Mouse (Mus musculus) midbrain, embryonic 16.5 days (tissue): ENCODE measurements around the gene Ppp2r1b. TPM values are rescaled to one million over a fixed set of nuclear protein-coding genes. Genes with fewer than 3 reads are reported as not detected.

Experiments
- ATAC-seq: fragments of 200-750 bp; cut with Nextera tagmentation; 2 replicates; pipeline ENCODE4 v1.8.0; 2017; ENCODE audit warnings: moderate TSS enrichment
- H3K27ac ChIP-seq: fragments of 300-500 bp; sonication (generic); 2 replicates; pipeline ENCODE4 v1.5.1; 2014; ENCODE audit warnings: mild to moderate bottlenecking, low read length, mixed read lengths
- H3K27me3 ChIP-seq: fragments of 300-500 bp; sonication (generic); 2 replicates; pipeline ENCODE4 v1.6.1; 2014; ENCODE audit warnings: low read depth, low read length, mixed read lengths; ENCODE audit not compliant: control insufficient read depth, insufficient read depth
- H3K36me3 ChIP-seq: fragments of 300-500 bp; sonication (generic); 2 replicates; pipeline ENCODE4 v1.6.1; 2014; ENCODE audit warnings: mild to moderate bottlenecking, low read length, moderate library complexity, mixed read lengths; ENCODE audit not compliant: control insufficient read depth, insufficient read depth
- H3K4me1 ChIP-seq: fragments of 300-500 bp; sonication (generic); 2 replicates; pipeline ENCODE4 v1.6.1; 2014; ENCODE audit warnings: mild to moderate bottlenecking, low read length, mixed read lengths; ENCODE audit not compliant: control insufficient read depth, insufficient read depth
- H3K4me2 ChIP-seq: fragments of 300-500 bp; sonication (generic); 2 replicates; pipeline ENCODE4 v1.6.1; 2014; ENCODE audit warnings: mild to moderate bottlenecking, low read length, mixed read lengths
- H3K4me3 ChIP-seq: fragments of 300-500 bp; sonication (generic); 2 replicates; pipeline ENCODE4 v1.5.1; 2014; ENCODE audit warnings: low read depth, mild to moderate bottlenecking, low read length, moderate library complexity, mixed read lengths
- H3K9ac ChIP-seq: fragments of 300-500 bp; sonication (generic); 2 replicates; pipeline ENCODE4 v1.6.1; 2014; ENCODE audit warnings: low read depth, low read length, mixed read lengths
- H3K9me3 ChIP-seq: fragments of 300-500 bp; sonication (generic); replicated peaks from 2 replicates; pipeline ENCODE4 v1.6.1; 2014; ENCODE audit warnings: mild to moderate bottlenecking, low read length, mixed read lengths; ENCODE audit not compliant: control insufficient read depth, poor library complexity, severe bottlenecking
- WGBS: fragments of 180-500 bp; shearing (Covaris S2); extraction: QIAGEN DNeasy Blood & Tissue Kit; methylation state at CpG from one replicate; pipeline ENCODE4 v1.1.7; 2014; 5-methylcytosine and 5-hydroxymethylcytosine counted together
- polyA plus RNA-seq: library from polyadenylated mRNA; unstranded; fragments of >200 nt; fragmentation: Nextera tagmentation; extraction: Ambion mirVana; gene quantifications from 2 replicates; pipeline ENCODE4 v1.2.1, GENCODE M21; 2015

Ppp2r1b gene
- polyA plus RNA-seq, 1 experiment from 2014 or later = 38.8 TPM

GRCm38 (mm10) chr9:50855133-50855766, 10.1 kb downstream of the Ppp2r1b start:
- Histone ChIP-seq H3K27ac (no peak overlapping the region), H3K9me3 (no peaks in the 10 kb centered on the region), H3K9ac (no peak overlapping the region), H3K4me1 (peaks cover 15% of the 10 kb centered on the region), H3K4me3 (no peak overlapping the region), H3K27me3 (no peaks in the 10 kb centered on the region), H3K4me2 (no peak overlapping the region), H3K36me3 (peaks cover 3% of the 10 kb centered on the region; the same call in 1 of the 2 replicates)
- WGBS = 94% methylated on average over 5 of the region's 5 CpGs
- no peak for ATAC-seq

- H3K4me1 ChIP-seq = peaks cover 15% of the 10 kb centered on the region
- H3K9me3 ChIP-seq = no peaks in the 10 kb centered on the region
- no peaks in the 10 kb centered on the region for H3K27me3 ChIP-seq
- H3K27ac ChIP-seq = peak overlapping the region; percentile 68; the same call in 1 of the 2 replicates
- no peak overlapping the region; the same call in 1 of the 2 replicates for H3K4me3 ChIP-seq
- WGBS = 66% methylated on average over 5 of the region's 5 CpGs
- H3K4me2 ChIP-seq = peak overlapping the region; percentile 83
- H3K36me3 ChIP-seq = peaks cover 3% of the 10 kb centered on the region; the same call in 1 of the 2 replicates
- ATAC-seq = no peak
- no peak overlapping the region for H3K9ac ChIP-seq
Observed at GRCm38 (mm10) chr9:50855780-50856179, 10.7 kb downstream of the Ppp2r1b start.

GRCm38 (mm10) chr9:50856341-50857081, 11.4 kb downstream of the Ppp2r1b start:
- under 1% methylated on average over 45 of the region's 45 CpGs for WGBS
- Histone ChIP-seq H3K36me3 (peaks cover 5% of the 10 kb centered on the region), H3K9ac (peak overlapping the region; percentile 70), H3K4me3 (peak overlapping the region; percentile 77), H3K27me3 (no peaks in the 10 kb centered on the region), H3K9me3 (no peaks in the 10 kb centered on the region), H3K4me1 (peaks cover 15% of the 10 kb centered on the region), H3K4me2 (peak overlapping the region; percentile 83), H3K27ac (peak overlapping the region; percentile 68)
- ATAC-seq = peak; percentile 92

GRCm38 (mm10) chr9:50857082-50857641, 12.1 kb downstream of the Ppp2r1b start:
- H3K9me3 ChIP-seq = no peaks in the 10 kb centered on the region
- H3K4me2 ChIP-seq = peak overlapping the region; percentile 83
- H3K27me3 ChIP-seq = no peaks in the 10 kb centered on the region
- peaks cover 15% of the 10 kb centered on the region for H3K4me1 ChIP-seq
- peak; percentile 47 for ATAC-seq
- peaks cover 8% of the 10 kb centered on the region for H3K36me3 ChIP-seq
- H3K9ac ChIP-seq = peak overlapping the region; percentile 70
- H3K27ac ChIP-seq = peak overlapping the region; percentile 68
- H3K4me3 ChIP-seq = peak overlapping the region; percentile 77
- WGBS = 0% methylated on average over 46 of the region's 46 CpGs

- H3K4me2 ChIP-seq = no peak overlapping the region
- H3K27ac ChIP-seq = no peak overlapping the region
- no peak for ATAC-seq
- H3K9me3 ChIP-seq = no peaks in the 10 kb centered on the region
- H3K4me3 ChIP-seq = no peak overlapping the region
- WGBS = 94% methylated on average over 6 of the region's 6 CpGs
- no peak overlapping the region for H3K9ac ChIP-seq
- H3K4me1 ChIP-seq = peaks cover 13% of the 10 kb centered on the region
- H3K27me3 ChIP-seq = no peaks in the 10 kb centered on the region
- H3K36me3 ChIP-seq = peaks cover 11% of the 10 kb centered on the region
Observed at GRCm38 (mm10) chr9:50858681-50859080, 13.6 kb downstream of the Ppp2r1b start.

GRCm38 (mm10) chr9:50861119-50861839, 16.2 kb downstream of the Ppp2r1b start:
- Histone ChIP-seq H3K9me3 (no peaks in the 10 kb centered on the region), H3K4me2 (no peak overlapping the region), H3K36me3 (peaks cover 14% of the 10 kb centered on the region), H3K27ac (no peak overlapping the region), H3K27me3 (no peaks in the 10 kb centered on the region), H3K9ac (no peak overlapping the region), H3K4me3 (no peak overlapping the region), H3K4me1 (peaks cover 8% of the 10 kb centered on the region)
- ATAC-seq = no peak
- WGBS = 95% methylated on average over 18 of the region's 18 CpGs

- no peaks in the 10 kb centered on the region for H3K9me3 ChIP-seq
- 94% methylated on average over 4 of the region's 4 CpGs for WGBS
- no peaks in the 10 kb centered on the region for H3K4me1 ChIP-seq
- H3K9ac ChIP-seq = no peak overlapping the region
- H3K27me3 ChIP-seq = no peaks in the 10 kb centered on the region
- H3K27ac ChIP-seq = no peak overlapping the region
- H3K4me2 ChIP-seq = no peak overlapping the region
- no peak for ATAC-seq
- no peak overlapping the region for H3K4me3 ChIP-seq
- peaks cover 23% of the 10 kb centered on the region for H3K36me3 ChIP-seq
Observed at GRCm38 (mm10) chr9:50863824-50864223, 18.7 kb downstream of the Ppp2r1b start.

- Histone ChIP-seq H3K4me3 (no peak overlapping the region), H3K9ac (no peak overlapping the region), H3K27me3 (no peaks in the 10 kb centered on the region), H3K4me2 (no peak overlapping the region), H3K27ac (no peak overlapping the region), H3K36me3 (peaks cover 21% of the 10 kb centered on the region), H3K4me1 (no peaks in the 10 kb centered on the region), H3K9me3 (no peaks in the 10 kb centered on the region)
- 92% methylated on average over 5 of the region's 5 CpGs for WGBS
- no peak for ATAC-seq
Observed at GRCm38 (mm10) chr9:50864877-50865276, 19.8 kb downstream of the Ppp2r1b start.
